ENCODE assay signal across 10 mouse cellular contexts in the genomic region with DNA sequence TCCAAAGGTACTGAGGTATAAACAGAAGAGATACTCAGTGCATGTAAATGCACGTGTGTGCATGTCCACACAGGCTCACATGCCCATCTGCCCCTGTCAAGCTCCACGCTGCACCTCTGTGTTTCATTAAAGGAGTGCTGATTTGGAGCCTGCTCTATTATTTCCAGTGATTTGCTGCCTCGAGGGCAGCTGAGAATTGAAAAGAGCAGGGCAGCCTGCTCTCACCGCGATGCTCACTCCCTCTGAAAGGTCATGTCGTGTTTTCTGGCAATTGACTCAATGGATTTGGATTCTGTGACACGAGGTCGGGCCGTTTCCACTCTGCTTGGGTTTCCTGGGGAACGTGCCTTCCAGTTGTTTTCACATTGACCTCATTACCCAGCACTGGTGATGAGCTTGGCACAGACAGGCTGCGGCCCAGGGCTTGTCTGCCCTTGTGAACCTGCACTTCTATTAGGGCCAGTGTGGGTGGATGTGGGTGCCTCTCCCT.
A peak's percentile ranks its signal among the peaks of the same experiment; 100 is the strongest.
DNase-seq lines count a peak whose midpoint lies in the region; ATAC-seq and TF ChIP-seq lines count a peak whose summit lies in the region.
"Had no signal": no experiment of that assay in that cellular context is flagged by ENCODE, and none has a peak within 500 bp of the region (broad histone marks: within the 10 kb centered on the region; RNA-seq: fewer than 3 reads in every experiment).

No protein-coding gene starts in this region.

- TF ChIP-seq CTCF in kidney, adult 2 months (conservative IDR thresholded peaks at IDR 0.05; ENCODE audit: insufficient read depth, insufficient read length, low read depth, low read length) = no peak

- no peak overlapping the region for H3K27ac ChIP-seq in kidney, adult 2 months (ENCODE audit: insufficient read depth, low read depth, low read length)
- H3K27ac ChIP-seq in forebrain, embryonic 14.5 days (ENCODE audit: low read depth, low read length) = no peak overlapping the region
- H3K27ac ChIP-seq: macrophage had no signal

- H3K9ac ChIP-seq in forebrain, embryonic 14.5 days (ENCODE audit: low read length) = no peak overlapping the region

- no peaks in the 10 kb centered on the region for H3K9me3 ChIP-seq in forebrain, embryonic 14.5 days (replicated peaks; ENCODE audit: control insufficient read depth, low read length)

- no peaks in the 10 kb centered on the region for H3K4me1 ChIP-seq in kidney, adult 2 months (ENCODE audit: control insufficient read depth, insufficient read depth, low read length)
- peaks cover 6% of the 10 kb centered on the region for H3K4me1 ChIP-seq in forebrain, embryonic 14.5 days (ENCODE audit: control insufficient read depth, insufficient read depth, low read length)

- no peak overlapping the region for H3K4me2 ChIP-seq in forebrain, embryonic 14.5 days (ENCODE audit: low read length)

- H3K27me3 ChIP-seq in kidney, adult 2 months (replicated peaks; ENCODE audit: control insufficient read depth, insufficient read depth, low read length) = no peaks in the 10 kb centered on the region
- no peaks in the 10 kb centered on the region for H3K27me3 ChIP-seq in forebrain, embryonic 14.5 days (replicated peaks; ENCODE audit: control insufficient read depth, insufficient read depth, low read length)

- 32% methylated on average over 11 of the region's 11 CpGs for WGBS in kidney, adult 2 months
- 7% methylated on average over 11 of the region's 11 CpGs for WGBS in forebrain, embryonic 14.5 days

- no peak for TF ChIP-seq POLR2A in kidney, adult 2 months (IDR thresholded peaks at IDR 0.05; ENCODE audit: low read depth, low read length)

- no peaks in the 10 kb centered on the region for H3K36me3 ChIP-seq in kidney, adult 2 months (ENCODE audit: control insufficient read depth, insufficient read depth, low read length)
- no peaks in the 10 kb centered on the region for H3K36me3 ChIP-seq in forebrain, embryonic 14.5 days (ENCODE audit: control insufficient read depth, insufficient read depth, low read length)

- peak; percentile 3 for DNase-seq in kidney, adult 2 months
- no peak for DNase-seq in kidney, adult 8-10 months
- DNase-seq in forebrain, embryonic 14.5 days (ENCODE audit: low spot score) = peak; percentile 41
- DNase-seq in mesoderm, embryonic 11.5 days (ENCODE audit: low read depth, low spot score) = peak; percentile 56
- peak; percentile 78 for DNase-seq in retina, embryonic 14.5 days (ENCODE audit: low spot score)
- DNase-seq in thymus, postnatal 14 days = no peak
- no peak for DNase-seq in lung, postnatal 10 days
- no peak for DNase-seq in lung, adult 18-20 months

- ATAC-seq in forebrain, embryonic 14.5 days = peak; percentile 71
- ATAC-seq: intestine, postnatal 0 days had no signal

- H3K4me3 ChIP-seq in kidney, adult 2 months (ENCODE audit: insufficient read depth, low read depth, low read length) = no peak overlapping the region
- H3K4me3 ChIP-seq in forebrain, embryonic 14.5 days (ENCODE audit: low read depth, low read length) = no peak overlapping the region

Comparison
In these comparisons a context has a peak if more than half of its experiments do, and no peak if none do; other contexts are left out.
1. DNase-seq: peak in kidney, adult 2 months (single experiment), forebrain, embryonic 14.5 days (single experiment), mesoderm, embryonic 11.5 days (single experiment) and retina, embryonic 14.5 days (single experiment); none in kidney, adult 8-10 months (0 of 2), thymus, postnatal 14 days (single experiment), lung, postnatal 10 days (single experiment) and lung, adult 18-20 months (0 of 2).